Mouse (Mus musculus): ENCODE results near the gene Gm21258. TPM values are rescaled to one million over a fixed set of nuclear protein-coding genes. Genes with fewer than 3 reads are reported as not detected.
"Not testable (repeated sequence)": the region's sequence is repeated elsewhere in the genome, so short reads cannot be mapped to it uniquely, and the experiment has no call there.

Gm21258 gene
- not detected in 2 replicates for polyA plus RNA-seq (2015; fragmentation: Nextera tagmentation; extraction: Ambion mirVana)

DNA sequence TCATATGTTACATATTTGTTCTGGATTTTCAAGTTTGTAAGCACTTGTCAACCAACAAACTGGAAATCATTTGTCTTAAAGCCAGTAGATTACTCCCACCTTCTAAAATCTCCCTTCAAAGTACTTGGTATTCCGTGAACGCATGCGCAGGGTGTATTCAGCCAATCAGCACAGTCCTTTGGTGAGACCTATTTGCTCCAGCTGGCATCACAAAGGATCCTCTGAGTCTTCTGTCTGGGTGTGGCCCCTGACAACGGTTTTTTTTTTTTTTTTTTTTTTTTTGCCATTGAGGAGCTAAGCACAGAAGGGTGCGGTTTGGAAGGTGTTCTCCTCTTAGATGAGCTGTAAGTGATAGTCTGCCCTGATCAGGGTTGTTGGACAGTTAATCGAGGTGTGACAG, at the start of gene Gm21258:
Gene Gm21258 (plus strand): TSS at position 301 of the 400 bp plus-strand sequence.
- H3K9ac ChIP-seq (ENCODE audit: low read depth, low read length); H3K36me3 ChIP-seq (ENCODE audit: control insufficient read depth, insufficient read depth); ATAC-seq (ENCODE audit: low read depth); H3K27me3 ChIP-seq (ENCODE audit: control insufficient read depth, insufficient read depth, low read depth, low read length); H3K27ac ChIP-seq (ENCODE audit: low read length); H3K9me3 ChIP-seq (replicated peaks; ENCODE audit: control insufficient read depth, low read length); H3K4me1 ChIP-seq (ENCODE audit: control insufficient read depth, low read depth, low read length); H3K4me3 ChIP-seq (ENCODE audit: low read depth, low read length); H3K4me2 ChIP-seq (ENCODE audit: low read depth, low read length): not testable (repeated sequence)
- WGBS (ENCODE audit: insufficient replicate concordance), result no CpG with 5 or more reads among the region's 6 CpGs
